Mouse (Mus musculus) heart, postnatal 0 days (tissue): ENCODE data around the gene Macrod1.

ENCODE experiments used
- CTCF ChIP-seq: IDR thresholded peaks from 2 replicates; pipeline ENCODE4 v1.5.1; 2016; ENCODE audit warnings: antibody characterized with exemption, control low read depth, low read depth
- EP300 ChIP-seq: IDR thresholded peaks from 2 replicates; pipeline ENCODE4 v1.6.1; 2016; ENCODE audit warnings: antibody characterized with exemption, low read depth

DNA sequence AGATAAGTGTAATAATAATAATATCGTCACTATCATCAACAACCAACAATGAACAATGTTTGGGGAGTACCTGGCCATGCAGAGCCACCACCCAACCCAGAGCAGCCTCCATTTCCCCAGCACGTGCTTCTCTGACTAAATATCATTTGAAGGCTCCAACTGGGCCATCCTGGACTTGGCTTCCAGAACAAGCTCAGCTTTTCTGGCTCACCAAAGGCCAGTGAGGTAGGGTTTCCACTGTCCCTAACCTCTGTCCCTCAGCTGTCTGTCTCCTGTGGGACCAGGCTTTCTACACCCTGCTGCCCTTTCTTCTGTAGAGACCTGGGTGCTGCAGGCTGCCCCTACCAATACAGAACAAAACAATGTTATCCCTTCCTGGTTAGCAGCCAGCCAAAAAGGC is 50.0 kb downstream of the Macrod1 start:
- no peak for TF ChIP-seq CTCF
- no peak for TF ChIP-seq EP300
